Comparison of ENCODE assay signal across 8 mouse cellular contexts in genomic region chr9:119352060-119352459, GRCm38 (mm10). TPM values are rescaled to one million over a fixed set of nuclear protein-coding genes. Genes with fewer than 3 reads are reported as not detected.
DNase-seq lines count a peak whose midpoint lies in the region; ATAC-seq and TF ChIP-seq lines count a peak whose summit lies in the region.

No protein-coding gene starts in this region.

- no peaks in the 10 kb centered on the region for H3K27me3 ChIP-seq in intestine, embryonic 15.5 days (replicated peaks)
- no peaks in the 10 kb centered on the region for H3K27me3 ChIP-seq in midbrain, embryonic 11.5 days (ENCODE audit: control insufficient read depth, insufficient read depth, low read length)

- no peak overlapping the region for H3K4me3 ChIP-seq in cortical plate, adult 2 months (ENCODE audit: insufficient read depth, low read length)
- no peak overlapping the region for H3K4me3 ChIP-seq in intestine, embryonic 15.5 days (replicated peaks)
- no peak overlapping the region for H3K4me3 ChIP-seq in midbrain, embryonic 11.5 days (ENCODE audit: low read depth, low read length)

- H3K9ac ChIP-seq in intestine, embryonic 15.5 days, result no peak overlapping the region
- H3K9ac ChIP-seq in midbrain, embryonic 11.5 days (ENCODE audit: low read length), result no peak overlapping the region

- 32% methylated on average over 4 of the region's 4 CpGs for WGBS in intestine, embryonic 15.5 days
- 19% methylated on average over 4 of the region's 4 CpGs for WGBS in midbrain, embryonic 11.5 days

- H3K4me1 ChIP-seq in cortical plate, adult 2 months (ENCODE audit: control insufficient read depth, insufficient read depth, low read length), result no peaks in the 10 kb centered on the region
- H3K4me1 ChIP-seq in intestine, embryonic 15.5 days (replicated peaks), result no peaks in the 10 kb centered on the region
- H3K4me1 ChIP-seq in midbrain, embryonic 11.5 days (ENCODE audit: control insufficient read depth, insufficient read depth, low read length), result no peaks in the 10 kb centered on the region

- 0 out of 2 replicates have a peak, but pooled peaks cover 3% of the 10 kb centered on the region for H3K36me3 ChIP-seq in intestine, embryonic 15.5 days
- peaks cover 8% of the 10 kb centered on the region for H3K36me3 ChIP-seq in midbrain, embryonic 11.5 days (ENCODE audit: control insufficient read depth, insufficient read depth, low read length)

- no peak for TF ChIP-seq POLR2A in cortical plate, adult 2 months (IDR thresholded peaks at IDR 0.05; ENCODE audit: extremely low read depth, insufficient read depth, low read length)

- H3K27ac ChIP-seq in cortical plate, adult 2 months (ENCODE audit: insufficient read depth, low read length), result no peak overlapping the region
- H3K27ac ChIP-seq in intestine, embryonic 15.5 days, result no peak overlapping the region
- H3K27ac ChIP-seq in midbrain, embryonic 11.5 days (ENCODE audit: low read depth, low read length), result no peak overlapping the region

- DNase-seq in left cerebral cortex, adult 18-20 months (ENCODE audit: low spot score in 2 of 2), result peak; percentile 65 to 71
- DNase-seq in left cerebral cortex, adult 11 months (ENCODE audit: low spot score), result no peak
- DNase-seq in gastrocnemius, postnatal 4 days (ENCODE audit: low spot score in 2 of 2), result peak; percentile 69 to 83
- peak; percentile 83 for DNase-seq in left cerebral cortex, postnatal 4 days
- peak; percentile 99 for DNase-seq in midbrain, embryonic 11.5 days (ENCODE audit: low spot score, missing footprints)
- peak; percentile 57 for DNase-seq in spleen, adult 12 weeks (ENCODE audit: low spot score)

- TF ChIP-seq CTCF in cortical plate, adult 2 months (IDR thresholded peaks at IDR 0.05; ENCODE audit: extremely low read depth, insufficient read depth, low read length), result peak; percentile 69

- intact Hi-C loops in left cerebral cortex, postnatal 4 days (cut with DNase I), result loop anchor here (10.0 kb wide), 1 partner anchor 83 kb away; no protein-coding TSS in a partner anchor

- no peaks in the 10 kb centered on the region for H3K9me3 ChIP-seq in intestine, embryonic 15.5 days
- no peaks in the 10 kb centered on the region for H3K9me3 ChIP-seq in midbrain, embryonic 11.5 days (ENCODE audit: control insufficient read depth, low read length)

- peak; percentile 82 for ATAC-seq in intestine, embryonic 15.5 days
- ATAC-seq in midbrain, embryonic 11.5 days (ENCODE audit: low FRiP score), result peak; percentile 83

- no peak overlapping the region for H3K4me2 ChIP-seq in intestine, embryonic 15.5 days (replicated peaks)
- H3K4me2 ChIP-seq in midbrain, embryonic 11.5 days, result no peak overlapping the region

RNA-seq across cellular contexts. Expression of gene Xylb, which starts 5.1 kb away (rescaled TPM):
- total RNA-seq in left cerebral cortex, adult 18-20 months (2021), result 1 to 10 TPM; 4.1 to 4.3 TPM
- 7.8 and 8.2 TPM in 2 replicates for polyA plus RNA-seq in cortical plate, adult 2 months (2012; rRNA removed)
- 1 to 10 TPM; 1.8 to 2.1 TPM for total RNA-seq in gastrocnemius, postnatal 4 days (2021)
- 13.2 and 14.5 TPM in 2 replicates for polyA plus RNA-seq in intestine, embryonic 15.5 days (2015; fragmentation: Nextera tagmentation; extraction: Ambion mirVana)
- total RNA-seq in left cerebral cortex, postnatal 4 days (2021), result 1 to 10 TPM; 2.9 to 3.5 TPM
- 5.4 and 6.5 TPM in 2 replicates for polyA plus RNA-seq in midbrain, embryonic 11.5 days (2014; fragmentation: Nextera tagmentation; extraction: Ambion mirVana)

RNA-seq across cellular contexts. Expression of gene Myd88, which starts 10.8 kb away (rescaled TPM):
- total RNA-seq in left cerebral cortex, adult 18-20 months (2021), result 1 to 10 TPM; 6.5 to 7.9 TPM
- polyA plus RNA-seq in cortical plate, adult 2 months (2012; rRNA removed), result 5.4 TPM in 2 replicates
- total RNA-seq in gastrocnemius, postnatal 4 days (2021), result 10 to 100 TPM; 13.1 to 14.4 TPM
- 29.8 and 32.1 TPM in 2 replicates for polyA plus RNA-seq in intestine, embryonic 15.5 days (2015; fragmentation: Nextera tagmentation; extraction: Ambion mirVana)
- 1 to 10 TPM; 4.8 to 5.2 TPM for total RNA-seq in left cerebral cortex, postnatal 4 days (2021)
- 6.3 and 7.6 TPM in 2 replicates for polyA plus RNA-seq in midbrain, embryonic 11.5 days (2014; fragmentation: Nextera tagmentation; extraction: Ambion mirVana)

RNA-seq across cellular contexts. Expression of gene Acaa1a, which starts 12.6 kb away (rescaled TPM):
- total RNA-seq in left cerebral cortex, adult 18-20 months (2021), result 10 to 100 TPM; 63.9 to 70.5 TPM
- polyA plus RNA-seq in cortical plate, adult 2 months (2012; rRNA removed), result 141 and 149 TPM in 2 replicates
- total RNA-seq in gastrocnemius, postnatal 4 days (2021), result 10 to 100 TPM; 52.9 to 58.1 TPM
- polyA plus RNA-seq in intestine, embryonic 15.5 days (2015; fragmentation: Nextera tagmentation; extraction: Ambion mirVana), result 95.2 and 108 TPM in 2 replicates
- 10 to 100 TPM; 58.3 to 73.2 TPM for total RNA-seq in left cerebral cortex, postnatal 4 days (2021)
- 52.7 and 61.2 TPM in 2 replicates for polyA plus RNA-seq in midbrain, embryonic 11.5 days (2014; fragmentation: Nextera tagmentation; extraction: Ambion mirVana)

RNA-seq across cellular contexts. Expression of gene Slc22a14, which starts 13.3 kb away (rescaled TPM):
- not detected for total RNA-seq in left cerebral cortex, adult 18-20 months (2021)
- polyA plus RNA-seq in cortical plate, adult 2 months (2012; rRNA removed), result 0.29 TPM in 1 of 2 replicates, not detected in the other
- not detected for total RNA-seq in gastrocnemius, postnatal 4 days (2021)
- 0.06 TPM in 1 of 2 replicates, not detected in the other for polyA plus RNA-seq in intestine, embryonic 15.5 days (2015; fragmentation: Nextera tagmentation; extraction: Ambion mirVana)
- total RNA-seq in left cerebral cortex, postnatal 4 days (2021), result not detected
- polyA plus RNA-seq in midbrain, embryonic 11.5 days (2014; fragmentation: Nextera tagmentation; extraction: Ambion mirVana), result not detected in 2 replicates

RNA-seq across cellular contexts. Expression of gene Oxsr1, which starts 29.8 kb away (rescaled TPM):
- total RNA-seq in left cerebral cortex, adult 18-20 months (2021), result 10 to 100 TPM; 32.1 to 33.8 TPM
- 44.2 and 46.9 TPM in 2 replicates for polyA plus RNA-seq in cortical plate, adult 2 months (2012; rRNA removed)
- 10 to 100 TPM; 36.0 to 39.1 TPM for total RNA-seq in gastrocnemius, postnatal 4 days (2021)
- 12.0 and 12.1 TPM in 2 replicates for polyA plus RNA-seq in intestine, embryonic 15.5 days (2015; fragmentation: Nextera tagmentation; extraction: Ambion mirVana)
- total RNA-seq in left cerebral cortex, postnatal 4 days (2021), result 10 to 100 TPM; 53.4 to 53.8 TPM
- polyA plus RNA-seq in midbrain, embryonic 11.5 days (2014; fragmentation: Nextera tagmentation; extraction: Ambion mirVana), result 15.5 and 16.2 TPM in 2 replicates
